ENCODE assay signal across 9 mouse cellular contexts in the genomic region with DNA sequence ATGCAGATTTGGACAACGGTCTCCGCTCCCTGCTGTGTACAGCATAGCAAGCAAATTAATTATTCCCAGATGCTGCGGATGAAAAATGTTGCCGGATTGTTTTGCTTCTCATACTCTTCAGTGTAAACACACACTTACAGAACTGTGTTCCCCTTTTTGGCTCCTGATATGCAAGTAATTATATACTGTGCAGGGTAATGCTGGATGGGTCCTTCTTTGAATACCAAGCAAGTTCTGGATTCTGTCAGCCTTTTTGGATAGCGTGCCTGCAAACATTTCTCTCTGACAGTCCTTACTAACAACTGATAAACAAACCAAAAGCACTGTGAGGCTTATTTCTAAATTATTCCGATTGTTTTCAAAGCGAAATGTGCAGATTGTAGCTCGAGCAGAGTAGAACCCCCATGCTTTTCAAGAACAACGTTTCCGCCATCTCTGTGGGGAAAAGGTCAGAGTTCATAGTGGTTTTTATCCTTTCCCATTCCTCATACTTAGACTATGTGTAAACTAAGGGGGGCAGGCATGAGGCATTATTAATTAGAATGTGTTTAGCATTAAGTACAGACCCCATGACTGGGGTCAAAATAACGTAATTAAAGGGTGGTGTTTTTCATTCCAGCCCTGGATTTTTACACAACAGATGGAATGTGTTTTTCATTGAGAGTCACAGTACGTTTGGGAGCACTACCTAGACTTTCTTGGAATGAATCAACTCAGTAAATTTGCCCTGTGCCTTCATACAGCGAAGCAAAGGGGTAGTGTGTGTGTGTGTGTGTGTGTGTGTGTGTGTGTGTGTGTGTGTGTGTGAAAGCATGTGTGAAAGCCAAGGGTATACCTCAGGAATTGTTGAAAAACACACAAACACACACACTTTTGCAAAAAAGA. TPM values are rescaled to one million over a fixed set of nuclear protein-coding genes. Genes with fewer than 3 reads are reported as not detected.
A peak's percentile ranks its signal among the peaks of the same experiment; 100 is the strongest.
DNase-seq lines count a peak whose midpoint lies in the region; ATAC-seq lines count a peak whose summit lies in the region.
"Had no signal": no experiment of that assay in that cellular context is flagged by ENCODE, and none has a peak within 500 bp of the region (broad histone marks: within the 10 kb centered on the region; RNA-seq: fewer than 3 reads in every experiment).

No protein-coding gene starts in this region.

- H3K27ac ChIP-seq in hindbrain, embryonic 11.5 days (ENCODE audit: low read depth, low read length), result peak overlapping the region; percentile 67
- peak overlapping the region; percentile 2; the same call in 1 of the 2 replicates for H3K27ac ChIP-seq in midbrain, embryonic 14.5 days (replicated peaks; ENCODE audit: low read depth, low read length)

- ATAC-seq in hindbrain, embryonic 11.5 days (ENCODE audit: low FRiP score), result peak; percentile 73
- no peak; the same call in none of the 2 replicates for ATAC-seq in midbrain, embryonic 14.5 days (ENCODE audit: low FRiP score, low TSS enrichment)
- no peak for ATAC-seq in megakaryocyte, adult 5-6 weeks (ENCODE audit: poor library complexity, severe bottlenecking)
- no peak; the same call in 1 of the 2 replicates for ATAC-seq in frontal cortex, adult (ENCODE audit: low TSS enrichment)

- no peaks in the 10 kb centered on the region for H3K9me3 ChIP-seq in hindbrain, embryonic 11.5 days (ENCODE audit: control insufficient read depth, low read length)
- no peaks in the 10 kb centered on the region for H3K9me3 ChIP-seq in midbrain, embryonic 14.5 days (ENCODE audit: control insufficient read depth, low read length)

- no peaks in the 10 kb centered on the region for H3K36me3 ChIP-seq in hindbrain, embryonic 11.5 days (ENCODE audit: control insufficient read depth, insufficient read depth, low read length)
- H3K36me3 ChIP-seq in midbrain, embryonic 14.5 days (ENCODE audit: control insufficient read depth, insufficient read depth, low read length), result no peaks in the 10 kb centered on the region

- WGBS in hindbrain, embryonic 11.5 days, result 28% methylated on average over 13 of the region's 13 CpGs
- 22% methylated on average over 13 of the region's 13 CpGs for WGBS in midbrain, embryonic 14.5 days

- no peak overlapping the region for H3K4me3 ChIP-seq in hindbrain, embryonic 11.5 days (ENCODE audit: low read depth, low read length)
- no peak overlapping the region for H3K4me3 ChIP-seq in midbrain, embryonic 14.5 days (replicated peaks; ENCODE audit: low read depth, low read length)

- peak; percentile 3 for DNase-seq in heart, adult 8-10 months (ENCODE audit: low spot score)
- no peak for DNase-seq in heart, postnatal 25 days (ENCODE audit: low spot score)
- peak; percentile 37 for DNase-seq in brain, adult 2 months (ENCODE audit: low read depth, low spot score)
- DNase-seq in hindbrain, embryonic 11.5 days (ENCODE audit: low spot score), result peak; percentile 44
- DNase-seq in midbrain, embryonic 14.5 days, result peak; percentile 40
- DNase-seq in ovary, adult 18-20 months (ENCODE audit: low spot score), result no peak
- DNase-seq: thymus, postnatal 14 days had no signal

- H3K27me3 ChIP-seq in hindbrain, embryonic 11.5 days (ENCODE audit: control insufficient read depth, insufficient read depth, low read length), result no peaks in the 10 kb centered on the region
- no peaks in the 10 kb centered on the region for H3K27me3 ChIP-seq in midbrain, embryonic 14.5 days (ENCODE audit: control insufficient read depth, insufficient read depth, low read length)

- H3K4me1 ChIP-seq in hindbrain, embryonic 11.5 days (replicated peaks; ENCODE audit: control insufficient read depth, insufficient read depth, low read length), result peaks cover 4% of the 10 kb centered on the region
- peaks cover 21% of the 10 kb centered on the region for H3K4me1 ChIP-seq in midbrain, embryonic 14.5 days (ENCODE audit: control insufficient read depth, insufficient read depth, low read length)

- intact Hi-C loops in heart, postnatal 25 days (cut with DNase I), result no loop called here

- no peak overlapping the region for H3K4me2 ChIP-seq in hindbrain, embryonic 11.5 days (replicated peaks; ENCODE audit: low read depth, low read length)
- no peak overlapping the region for H3K4me2 ChIP-seq in midbrain, embryonic 14.5 days (ENCODE audit: low read length)

- no peak overlapping the region for H3K9ac ChIP-seq in hindbrain, embryonic 11.5 days (ENCODE audit: low read depth, low read length)
- H3K9ac ChIP-seq in midbrain, embryonic 14.5 days (replicated peaks; ENCODE audit: low read length), result no peak overlapping the region

RNA-seq across cellular contexts. Expression of gene Ehbp1, which starts 5.8 kb away (rescaled TPM):
- total RNA-seq in heart, adult 8-10 months (2022), result 100 to 1,000 TPM; 107 to 167 (median 129) TPM
- total RNA-seq in heart, postnatal 25 days (2021), result 100 to 1,000 TPM; 119 to 122 TPM
- 15.0 and 24.8 TPM in 2 replicates for polyA plus RNA-seq in hindbrain, embryonic 11.5 days (2014; fragmentation: Nextera tagmentation; extraction: Ambion mirVana)
- 30.4 and 41.4 TPM in 2 replicates for polyA plus RNA-seq in midbrain, embryonic 14.5 days (2014; fragmentation: Nextera tagmentation; extraction: Ambion mirVana)
- total RNA-seq in megakaryocyte, adult 5-6 weeks (2015), result 2.4 and 2.6 TPM in 2 replicates
- 1.8 and 2.4 TPM in 2 replicates for total RNA-seq in megakaryocyte, adult 5-6 weeks (2017)

Comparison
In these comparisons a context has a peak if more than half of its experiments do, and no peak if none do; other contexts are left out.
1. DNase-seq: peak in heart, adult 8-10 months (single experiment), brain, adult 2 months (single experiment), hindbrain, embryonic 11.5 days (single experiment) and midbrain, embryonic 14.5 days (single experiment); none in heart, postnatal 25 days (single experiment) and ovary, adult 18-20 months (single experiment).
2. RNA of gene Ehbp1, which starts 5.8 kb away (total RNA-seq): 107 to 167 TPM in heart, adult 8-10 months and 119 to 122 TPM in heart, postnatal 25 days; 1.8 to 2.6 TPM in megakaryocyte, adult 5-6 weeks; every median in the first group is over 10 times any median in the second.